18 mouse cellular contexts compared by ENCODE assay signal in the genomic region with DNA sequence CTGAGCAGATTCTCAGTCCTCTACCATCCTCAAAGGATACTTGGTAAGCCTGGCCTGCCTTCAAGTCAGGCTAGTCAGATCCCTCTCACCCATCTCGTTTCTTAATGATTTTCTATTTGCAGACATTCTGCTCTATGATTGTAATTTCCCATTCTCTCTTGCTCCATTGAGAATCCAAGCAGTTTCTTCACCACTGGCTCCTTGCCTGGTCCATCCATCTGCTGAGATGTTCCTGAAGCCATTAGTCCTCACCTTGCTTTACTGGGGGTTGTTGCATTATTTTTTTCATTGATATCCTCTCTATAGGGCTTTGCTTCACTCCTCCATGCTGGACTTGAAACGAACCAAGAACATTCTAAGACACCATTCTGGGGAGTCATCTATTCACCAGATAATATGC.
DNase-seq lines count a peak whose midpoint lies in the region.
"Had no signal": no experiment of that assay in that cellular context is flagged by ENCODE, and none has a peak within 500 bp of the region (broad histone marks: within the 10 kb centered on the region; RNA-seq: fewer than 3 reads in every experiment).

No protein-coding gene starts in this region.

- DNase-seq in cerebellum, postnatal 10 days = peak; percentile 55 to 59
- no peak for DNase-seq in cerebellum, postnatal 4 days (ENCODE audit: low spot score in 2 of 2)
- peak; percentile 55 to 57 for DNase-seq in cerebellum, postnatal 14 days
- no peak for DNase-seq in cerebellum, adult 9-10 months
- DNase-seq in cerebellum, postnatal 25 days = peak; percentile 6 to 45
- no peak for DNase-seq in cerebellum, adult 8-10 months
- peak; percentile 9 for DNase-seq in brain, adult 2 months (ENCODE audit: low read depth, low spot score)
- DNase-seq in embryo, embryonic 11 days = no peak
- DNase-seq: adrenal gland, adult 2 months; adrenal gland, adult 8-10 months; adrenal gland, postnatal 10 days; adrenal gland, postnatal 14 days; adrenal gland, postnatal 25 days; adrenal gland, postnatal 36 days; B cell, adult 2 months; cerebellum, adult 11 months; cerebellum, adult 11-12 months; cerebellum, adult 18-20 months had no signal

Comparison
In these comparisons a context has a peak if more than half of its experiments do, and no peak if none do; other contexts are left out.
1. DNase-seq: peak in cerebellum, postnatal 10 days (2 of 2), cerebellum, postnatal 14 days (2 of 2), cerebellum, postnatal 25 days (2 of 2) and brain, adult 2 months (single experiment); none in cerebellum, postnatal 4 days (0 of 2), cerebellum, adult 9-10 months (single experiment), cerebellum, adult 8-10 months (single experiment) and embryo, embryonic 11 days (single experiment).